Mouse (Mus musculus) cerebellum, adult 2 months (tissue): ENCODE data around the gene Ampd1. TPM values are rescaled to one million over a fixed set of nuclear protein-coding genes. Genes with fewer than 3 reads are reported as not detected.

Experiments used
- DNase-seq, 2 experiments: peaks; one replicate each; pipeline ENCODE4 v3.0.0; 2021
- H3K27ac ChIP-seq: fragments of 200-500 bp; 2 replicates; pipeline ENCODE4 v1.5.1; 2012; ENCODE audit warnings: low read length, control low read depth, inconsistent platforms; ENCODE audit not compliant: insufficient read depth
- H3K27me3 ChIP-seq: fragments of 200-500 bp; 2 replicates; pipeline ENCODE4 v1.6.1; 2012; ENCODE audit warnings: inconsistent platforms, mild to moderate bottlenecking, low read length, moderate library complexity; ENCODE audit not compliant: control insufficient read depth, insufficient read depth
- H3K4me1 ChIP-seq: fragments of 200-500 bp; 2 replicates; pipeline ENCODE4 v1.6.1; 2011; ENCODE audit warnings: low read length; ENCODE audit not compliant: control insufficient read depth, insufficient read depth
- H3K4me3 ChIP-seq: fragments of 200-500 bp; replicated peaks from 2 replicates; pipeline ENCODE3; 2011; ENCODE audit warnings: mild to moderate bottlenecking, low read depth, low read length, control low read depth; ENCODE audit not compliant: insufficient read depth
- CTCF ChIP-seq: fragments of 200-500 bp; IDR thresholded peaks from 2 replicates; pipeline ENCODE4 v1.5.1; 2011; ENCODE audit warnings: low read depth, mild to moderate bottlenecking, control low read depth, low read length, moderate library complexity, borderline replicate concordance; ENCODE audit not compliant: insufficient read depth
- POLR2A ChIP-seq: fragments of 200-500 bp; IDR thresholded peaks from 2 replicates; pipeline ENCODE4 v1.6.1; 2011; ENCODE audit warnings: low read length, control low read depth, borderline replicate concordance; ENCODE audit not compliant: insufficient read depth
- WGBS: fragments of 180-500 bp; shearing (Covaris S2); methylation state at CpG from one replicate; pipeline ENCODE4 v1.1.7; 2018; 5-methylcytosine and 5-hydroxymethylcytosine counted together
- polyA plus RNA-seq: library from polyadenylated mRNA; depleted of rRNA; stranded (reverse); fragments of >200 nt; gene quantifications from 2 replicates; pipeline ENCODE4 v1.2.3, GENCODE M21; 2012

The Ampd1 gene
- polyA plus RNA-seq, 1 experiment: not detected

GRCm38 (mm10) chr3:103066927-103067326, 6.9 kb upstream of the Ampd1 start:
- no peaks in the 10 kb centered on the region for H3K4me1 ChIP-seq
- no peak for DNase-seq
- H3K27ac ChIP-seq: no peak overlapping the region
- no peak for TF ChIP-seq POLR2A
- no peak for TF ChIP-seq CTCF
- no peaks in the 10 kb centered on the region for H3K27me3 ChIP-seq
- H3K4me3 ChIP-seq: no peak overlapping the region
- 91% methylated on average over 8 of the region's 8 CpGs for WGBS

- no peaks in the 10 kb centered on the region for H3K27me3 ChIP-seq
- TF ChIP-seq POLR2A (no peak), CTCF (no peak)
- DNase-seq: no peak
- 97% methylated on average over 6 of the region's 6 CpGs for whole genome bisulfite sequencing
- H3K27ac ChIP-seq: no peak overlapping the region
- H3K4me3 ChIP-seq: no peak overlapping the region
- no peaks in the 10 kb centered on the region for H3K4me1 ChIP-seq
Observed at GRCm38 (mm10) chr3:103068971-103069370, 4.8 kb upstream of the Ampd1 start.

DNA sequence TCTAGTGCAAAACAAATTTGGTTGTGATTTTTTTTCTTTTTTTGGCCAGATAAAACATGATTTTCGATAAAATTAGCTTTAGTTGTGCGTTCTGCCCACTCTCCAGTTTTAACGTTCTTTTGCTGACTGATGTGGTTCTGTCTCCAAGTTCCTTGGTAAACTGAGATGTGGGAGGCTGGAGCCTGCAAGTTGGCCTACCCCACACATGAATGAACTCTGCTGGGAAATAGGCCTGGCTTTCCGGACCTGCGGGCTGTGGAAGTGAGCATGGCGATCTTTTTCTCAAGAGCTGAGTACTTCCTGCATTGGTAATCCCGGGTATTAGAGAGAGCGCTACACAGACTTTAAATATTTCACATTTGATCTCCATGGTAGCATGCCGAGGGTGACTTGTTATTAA, 2.1 kb downstream of the Ampd1 start:
- Histone ChIP-seq H3K4me3 (no peak overlapping the region), H3K27me3 (no peaks in the 10 kb centered on the region), H3K27ac (no peak overlapping the region), H3K4me1 (no peaks in the 10 kb centered on the region)
- TF ChIP-seq POLR2A (no peak), CTCF (no peak)
- no peak for DNase-seq
- WGBS: 85% methylated on average over 9 of the region's 9 CpGs

GRCm38 (mm10) chr3:103076476-103076875, 2.7 kb downstream of the Ampd1 start:
- H3K27ac ChIP-seq: no peak overlapping the region
- no peak overlapping the region for H3K4me3 ChIP-seq
- TF ChIP-seq CTCF (no peak), POLR2A (no peak)
- no peaks in the 10 kb centered on the region for H3K27me3 ChIP-seq
- WGBS: 94% methylated on average over 9 of the region's 9 CpGs
- H3K4me1 ChIP-seq: no peaks in the 10 kb centered on the region
- no peak for DNase-seq

GRCm38 (mm10) chr3:103079301-103079700, 5.5 kb downstream of the Ampd1 start:
- 56% methylated on average over 9 of the region's 9 CpGs for WGBS
- H3K4me1 ChIP-seq: no peaks in the 10 kb centered on the region
- no peaks in the 10 kb centered on the region for H3K27me3 ChIP-seq
- TF ChIP-seq CTCF (no peak), POLR2A (no peak)
- no peak overlapping the region for H3K27ac ChIP-seq
- H3K4me3 ChIP-seq: no peak overlapping the region
- DNase-seq: no peak

- Histone ChIP-seq H3K27ac (no peak overlapping the region), H3K27me3 (no peaks in the 10 kb centered on the region), H3K4me3 (no peak overlapping the region), H3K4me1 (no peaks in the 10 kb centered on the region)
- TF ChIP-seq POLR2A (no peak), CTCF (no peak)
- no peak for DNase-seq
- WGBS: 51% methylated on average over 11 of the region's 11 CpGs
Observed at GRCm38 (mm10) chr3:103081051-103081450, 7.2 kb downstream of the Ampd1 start.

DNA sequence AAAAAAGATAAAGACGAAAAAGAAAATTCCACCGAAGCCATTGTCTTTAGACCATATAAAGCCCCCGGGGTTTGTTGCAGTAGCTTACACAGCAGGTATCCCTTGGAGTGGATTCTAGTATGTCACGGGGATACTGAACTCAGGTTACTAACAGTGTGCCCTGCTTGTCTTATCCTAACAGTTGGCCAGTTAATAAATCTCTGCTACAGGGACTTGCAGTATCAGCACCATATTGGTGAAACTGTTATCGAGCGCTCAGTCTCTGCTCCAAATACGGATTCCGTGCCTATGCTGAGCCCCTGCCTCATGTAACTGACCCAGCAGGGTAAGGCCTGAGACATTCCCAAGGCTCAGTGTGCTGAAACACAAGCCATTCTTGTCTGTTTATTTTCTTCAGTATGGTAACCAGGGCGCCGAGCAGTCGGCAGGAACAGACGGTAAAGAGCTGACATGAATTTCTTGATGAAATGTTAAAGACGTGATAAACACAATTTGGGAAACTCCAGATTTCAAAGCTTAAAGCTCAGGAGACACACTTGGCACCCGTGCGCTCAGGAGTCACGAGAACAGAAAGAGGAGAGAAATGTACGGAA, 8.1 kb downstream of the Ampd1 start:
- H3K4me1 ChIP-seq: no peaks in the 10 kb centered on the region
- TF ChIP-seq CTCF (no peak), POLR2A (no peak)
- H3K27ac ChIP-seq: no peak overlapping the region
- no peaks in the 10 kb centered on the region for H3K27me3 ChIP-seq
- no peak for DNase-seq
- no peak overlapping the region for H3K4me3 ChIP-seq
- 79% methylated on average over 17 of the region's 17 CpGs for WGBS

DNA sequence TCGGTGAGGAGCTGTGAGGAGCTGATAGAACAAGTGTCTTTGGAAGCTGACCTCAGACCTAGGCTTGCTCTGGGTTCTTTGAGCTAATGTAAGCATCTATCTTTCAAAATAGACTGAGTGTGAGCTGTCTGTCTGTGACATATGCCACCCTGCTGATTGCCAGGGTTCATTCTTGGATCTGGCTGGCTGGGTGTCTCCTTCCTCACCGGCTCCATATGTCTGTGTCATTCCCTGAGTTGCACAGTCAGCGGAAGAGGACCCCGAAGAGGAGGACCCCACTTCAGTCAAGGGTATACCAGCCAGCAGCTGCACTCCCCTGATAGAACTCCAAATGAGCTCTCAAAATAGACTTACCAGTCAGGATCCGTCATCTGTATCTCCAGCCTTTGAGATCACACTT, 8.9 kb downstream of the Ampd1 start:
- Histone ChIP-seq H3K27ac (no peak overlapping the region), H3K27me3 (no peaks in the 10 kb centered on the region), H3K4me3 (no peak overlapping the region), H3K4me1 (no peaks in the 10 kb centered on the region)
- TF ChIP-seq POLR2A: no peak
- no peak for TF ChIP-seq CTCF
- 67% methylated on average over 5 of the region's 5 CpGs for WGBS
- DNase-seq: no peak
